Mouse (Mus musculus): ENCODE results near the gene Msl1. TPM values are rescaled to one million over a fixed set of nuclear protein-coding genes. Genes with fewer than 3 reads are reported as not detected.

Msl1 gene
- polyA plus RNA-seq, 1 experiment from 2014 or later, result 19.4 TPM

GRCm38 (mm10) chr11:98784139-98784538 lies 11.2 kb upstream of the Msl1 start:
- H3K4me1 ChIP-seq (replicated peaks; ENCODE audit: control insufficient read depth, insufficient read depth, low read length), result peaks cover 61% of the 10 kb centered on the region
- WGBS, result 50% methylated on average over 4 of the region's 4 CpGs
- no peaks in the 10 kb centered on the region for H3K27me3 ChIP-seq (ENCODE audit: control insufficient read depth, insufficient read depth, low read depth, low read length)
- no peak for ATAC-seq (ENCODE audit: low read depth)
- H3K9me3 ChIP-seq (ENCODE audit: control insufficient read depth, low read length), result no peaks in the 10 kb centered on the region
- no peaks in the 10 kb centered on the region for H3K36me3 ChIP-seq (ENCODE audit: control insufficient read depth, insufficient read depth, low read length)
- no peak overlapping the region for H3K4me3 ChIP-seq (ENCODE audit: low read length)
- peak overlapping the region; percentile 95 for H3K27ac ChIP-seq (ENCODE audit: low read length)
- no peak overlapping the region for H3K9ac ChIP-seq (ENCODE audit: low read length)
- no peak overlapping the region for H3K4me2 ChIP-seq (ENCODE audit: low read depth, low read length)

DNA sequence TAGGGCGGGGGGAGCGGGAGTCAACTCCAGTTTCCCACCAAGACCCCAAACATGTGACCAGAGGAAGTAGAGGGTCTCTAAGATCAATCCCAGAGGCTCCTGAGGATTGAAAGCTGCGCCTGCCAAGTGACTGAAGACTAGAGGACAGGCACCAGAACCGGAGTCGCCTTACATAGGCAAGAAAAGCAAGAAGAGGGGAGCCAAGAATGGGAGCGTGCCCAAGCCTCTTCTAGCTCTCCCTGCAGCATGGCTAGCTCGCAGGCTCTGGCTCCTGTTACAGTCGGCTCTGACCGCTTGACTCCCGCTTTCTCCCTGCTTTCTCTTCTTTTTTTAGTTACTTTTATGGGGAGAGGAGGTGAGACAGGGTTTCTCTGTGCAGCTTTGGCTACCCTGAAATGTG lies 10.1 kb upstream of the Msl1 start:
- H3K4me2 ChIP-seq (ENCODE audit: low read depth, low read length), result 0 out of 2 replicates have a peak overlapping the region, but pooled peaks have one; percentile 50

GRCm38 (mm10) chr11:98785772-98786281 lies 9.5 kb upstream of the Msl1 start:
- Histone ChIP-seq H3K27me3 (ENCODE audit: control insufficient read depth, insufficient read depth, low read depth, low read length) (no peaks in the 10 kb centered on the region), H3K9me3 (ENCODE audit: control insufficient read depth, low read length) (no peaks in the 10 kb centered on the region), H3K4me1 (replicated peaks; ENCODE audit: control insufficient read depth, insufficient read depth, low read length) (peaks cover 67% of the 10 kb centered on the region), H3K9ac (ENCODE audit: low read length) (peak overlapping the region; percentile 61), H3K27ac (ENCODE audit: low read length) (peak overlapping the region; percentile 99), H3K36me3 (ENCODE audit: control insufficient read depth, insufficient read depth, low read length) (no peaks in the 10 kb centered on the region), H3K4me2 (ENCODE audit: low read depth, low read length) (peak overlapping the region; percentile 50), H3K4me3 (ENCODE audit: low read length) (peak overlapping the region; percentile 25; the same call in 1 of the 2 replicates)
- ATAC-seq (ENCODE audit: low read depth), result peak; percentile 31
- 3% methylated on average over 12 of the region's 12 CpGs for WGBS

More for the DNA sequence above, 10.1 kb upstream of the Msl1 start:
- Histone ChIP-seq H3K4me1 (replicated peaks; ENCODE audit: control insufficient read depth, insufficient read depth, low read length) (peaks cover 67% of the 10 kb centered on the region), H3K36me3 (ENCODE audit: control insufficient read depth, insufficient read depth, low read length) (no peaks in the 10 kb centered on the region), H3K9me3 (ENCODE audit: control insufficient read depth, low read length) (no peaks in the 10 kb centered on the region), H3K9ac (ENCODE audit: low read length) (peak overlapping the region; percentile 40), H3K27ac (ENCODE audit: low read length) (peak overlapping the region; percentile 99), H3K4me3 (ENCODE audit: low read length) (no peak overlapping the region), H3K27me3 (ENCODE audit: control insufficient read depth, insufficient read depth, low read depth, low read length) (no peaks in the 10 kb centered on the region)
- ATAC-seq (ENCODE audit: low read depth), result no peak
- WGBS, result 37% methylated on average over 10 of the region's 10 CpGs

- Histone ChIP-seq H3K9me3 (ENCODE audit: control insufficient read depth, low read length) (no peaks in the 10 kb centered on the region), H3K4me3 (ENCODE audit: low read length) (peak overlapping the region; percentile 25), H3K9ac (ENCODE audit: low read length) (peak overlapping the region; percentile 61), H3K4me1 (replicated peaks; ENCODE audit: control insufficient read depth, insufficient read depth, low read length) (peaks cover 64% of the 10 kb centered on the region), H3K4me2 (ENCODE audit: low read depth, low read length) (peak overlapping the region; percentile 50), H3K36me3 (ENCODE audit: control insufficient read depth, insufficient read depth, low read length) (no peaks in the 10 kb centered on the region), H3K27me3 (ENCODE audit: control insufficient read depth, insufficient read depth, low read depth, low read length) (no peaks in the 10 kb centered on the region), H3K27ac (ENCODE audit: low read length) (peak overlapping the region; percentile 99)
- under 1% methylated on average over 15 of the region's 15 CpGs for WGBS
- peak; percentile 79 for ATAC-seq (ENCODE audit: low read depth)
These were observed 8.7 kb upstream of the Msl1 start for GRCm38 (mm10) chr11:98786359-98787214.

- H3K27ac ChIP-seq (ENCODE audit: low read length), result peak overlapping the region; percentile 99
- WGBS, result 22% methylated on average over 7 of the region's 7 CpGs
- H3K4me2 ChIP-seq (ENCODE audit: low read depth, low read length), result peak overlapping the region; percentile 50
- ATAC-seq (ENCODE audit: low read depth), result no peak
- H3K4me3 ChIP-seq (ENCODE audit: low read length), result no peak overlapping the region
- H3K36me3 ChIP-seq (ENCODE audit: control insufficient read depth, insufficient read depth, low read length), result no peaks in the 10 kb centered on the region
- H3K4me1 ChIP-seq (replicated peaks; ENCODE audit: control insufficient read depth, insufficient read depth, low read length), result peaks cover 58% of the 10 kb centered on the region
- no peaks in the 10 kb centered on the region for H3K9me3 ChIP-seq (ENCODE audit: control insufficient read depth, low read length)
- no peaks in the 10 kb centered on the region for H3K27me3 ChIP-seq (ENCODE audit: control insufficient read depth, insufficient read depth, low read depth, low read length)
- H3K9ac ChIP-seq (ENCODE audit: low read length), result no peak overlapping the region
These were observed 8.1 kb upstream of the Msl1 start for GRCm38 (mm10) chr11:98787229-98787628.

DNA sequence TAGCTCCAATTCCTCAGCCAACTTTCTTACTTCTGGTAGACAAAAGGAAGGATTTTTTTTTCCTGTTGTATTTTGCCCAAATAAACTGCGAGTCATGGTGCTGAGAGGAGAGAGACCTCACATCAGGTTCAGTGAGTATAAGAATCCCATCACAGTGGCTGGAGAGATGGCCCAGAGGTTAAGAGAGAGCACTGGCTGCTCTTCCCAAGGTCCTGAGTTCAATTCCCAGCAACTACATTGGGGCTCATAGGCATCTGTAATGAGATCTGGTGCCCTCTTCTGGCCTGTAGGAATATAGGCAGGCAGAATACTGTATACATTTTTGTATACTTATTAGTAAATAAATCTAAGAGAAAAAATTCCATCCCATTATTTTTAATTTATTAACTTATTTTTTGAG lies 7.6 kb upstream of the Msl1 start:
- Histone ChIP-seq H3K4me3 (ENCODE audit: low read length) (no peak overlapping the region), H3K27me3 (ENCODE audit: control insufficient read depth, insufficient read depth, low read depth, low read length) (no peaks in the 10 kb centered on the region), H3K9me3 (ENCODE audit: control insufficient read depth, low read length) (no peaks in the 10 kb centered on the region), H3K27ac (ENCODE audit: low read length) (peak overlapping the region; percentile 99), H3K4me1 (replicated peaks; ENCODE audit: control insufficient read depth, insufficient read depth, low read length) (peaks cover 58% of the 10 kb centered on the region), H3K9ac (ENCODE audit: low read length) (no peak overlapping the region), H3K36me3 (ENCODE audit: control insufficient read depth, insufficient read depth, low read length) (no peaks in the 10 kb centered on the region), H3K4me2 (ENCODE audit: low read depth, low read length) (no peak overlapping the region)
- WGBS, result 88% methylated on average over 1 of the region's 1 CpGs
- ATAC-seq (ENCODE audit: low read depth), result no peak

DNA sequence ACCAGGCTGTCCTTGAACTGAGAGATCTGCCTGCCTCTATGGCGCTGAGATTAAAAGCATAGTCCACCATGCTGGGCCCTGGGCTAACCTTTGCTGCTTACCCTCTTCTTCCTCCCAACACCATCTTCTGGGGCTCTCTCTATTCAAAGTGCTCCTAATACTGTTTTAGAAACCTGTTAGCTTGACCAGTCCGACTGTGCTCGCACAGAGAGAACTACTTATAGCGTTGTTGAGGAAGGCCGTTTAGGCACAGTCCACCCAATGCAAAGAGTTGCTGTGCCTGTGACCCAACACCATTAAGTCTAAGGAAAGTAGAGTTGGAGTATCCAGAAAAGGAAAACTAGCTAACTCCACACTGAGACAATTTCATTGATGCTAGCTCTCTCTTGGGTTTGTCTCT lies 7.2 kb upstream of the Msl1 start:
- ATAC-seq (ENCODE audit: low read depth), result no peak
- no peaks in the 10 kb centered on the region for H3K9me3 ChIP-seq (ENCODE audit: control insufficient read depth, low read length)
- no peak overlapping the region for H3K4me2 ChIP-seq (ENCODE audit: low read depth, low read length)
- no peak overlapping the region; the same call in 1 of the 2 replicates for H3K9ac ChIP-seq (ENCODE audit: low read length)
- 80% methylated on average over 5 of the region's 5 CpGs for WGBS
- no peaks in the 10 kb centered on the region for H3K36me3 ChIP-seq (ENCODE audit: control insufficient read depth, insufficient read depth, low read length)
- no peaks in the 10 kb centered on the region for H3K27me3 ChIP-seq (ENCODE audit: control insufficient read depth, insufficient read depth, low read depth, low read length)
- H3K4me3 ChIP-seq (ENCODE audit: low read length), result no peak overlapping the region
- peak overlapping the region; percentile 77; the same call in 1 of the 2 replicates for H3K27ac ChIP-seq (ENCODE audit: low read length)
- H3K4me1 ChIP-seq (replicated peaks; ENCODE audit: control insufficient read depth, insufficient read depth, low read length), result peaks cover 54% of the 10 kb centered on the region

DNA sequence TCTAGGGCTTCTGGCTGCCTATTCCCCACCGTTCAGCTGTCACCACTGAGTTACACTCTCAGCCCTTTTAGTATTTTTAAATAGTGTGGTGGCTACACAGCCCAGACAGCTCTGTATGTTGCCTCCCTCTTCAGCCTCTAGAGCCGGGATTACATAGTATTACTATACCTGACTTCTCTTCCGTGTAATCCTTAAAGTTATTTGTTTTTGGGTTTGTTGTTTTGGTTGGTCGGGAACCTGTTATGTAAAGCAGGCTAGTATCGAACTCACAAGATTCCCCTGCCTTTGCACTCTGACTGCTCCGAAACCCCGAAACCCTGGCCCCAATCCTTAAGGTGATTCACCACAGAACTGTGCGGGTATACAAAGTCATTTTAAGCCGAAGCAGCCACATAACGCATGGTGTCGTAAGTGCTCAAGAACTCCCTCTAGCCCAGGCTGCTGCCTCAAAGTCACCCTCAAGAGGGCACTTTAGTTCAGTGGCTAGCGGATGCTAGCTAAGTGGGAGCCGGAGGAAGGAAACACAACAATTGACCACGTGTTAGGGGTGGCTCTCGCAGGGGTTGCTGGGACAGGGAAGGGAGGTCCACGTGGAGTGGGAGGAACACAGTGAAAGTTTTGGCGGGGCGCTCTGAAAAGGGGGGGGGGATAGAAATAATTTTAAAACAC lies 6.6 kb upstream of the Msl1 start:
- Histone ChIP-seq H3K36me3 (ENCODE audit: control insufficient read depth, insufficient read depth, low read length) (no peaks in the 10 kb centered on the region), H3K4me1 (replicated peaks; ENCODE audit: control insufficient read depth, insufficient read depth, low read length) (peaks cover 54% of the 10 kb centered on the region), H3K9ac (ENCODE audit: low read length) (peak overlapping the region; percentile 72), H3K4me3 (ENCODE audit: low read length) (peak overlapping the region; percentile 59), H3K9me3 (ENCODE audit: control insufficient read depth, low read length) (no peaks in the 10 kb centered on the region), H3K4me2 (ENCODE audit: low read depth, low read length) (peak overlapping the region; percentile 89), H3K27ac (ENCODE audit: low read length) (peak overlapping the region; percentile 78), H3K27me3 (ENCODE audit: control insufficient read depth, insufficient read depth, low read depth, low read length) (no peaks in the 10 kb centered on the region)
- ATAC-seq (ENCODE audit: low read depth), result peak; percentile 71
- 5% methylated on average over 18 of the region's 18 CpGs for WGBS

- H3K4me3 ChIP-seq (ENCODE audit: low read length), result peak overlapping the region; percentile 59
- no peaks in the 10 kb centered on the region for H3K36me3 ChIP-seq (ENCODE audit: control insufficient read depth, insufficient read depth, low read length)
- H3K27me3 ChIP-seq (ENCODE audit: control insufficient read depth, insufficient read depth, low read depth, low read length), result no peaks in the 10 kb centered on the region
- H3K4me1 ChIP-seq (replicated peaks; ENCODE audit: control insufficient read depth, insufficient read depth, low read length), result peaks cover 53% of the 10 kb centered on the region
- WGBS, result under 1% methylated on average over 25 of the region's 25 CpGs
- H3K9me3 ChIP-seq (ENCODE audit: control insufficient read depth, low read length), result no peaks in the 10 kb centered on the region
- H3K27ac ChIP-seq (ENCODE audit: low read length), result peak overlapping the region; percentile 78
- no peak for ATAC-seq (ENCODE audit: low read depth)
- peak overlapping the region; percentile 89 for H3K4me2 ChIP-seq (ENCODE audit: low read depth, low read length)
- H3K9ac ChIP-seq (ENCODE audit: low read length), result peak overlapping the region; percentile 72
These were observed 6.0 kb upstream of the Msl1 start for GRCm38 (mm10) chr11:98789219-98789807.

Data from lung, embryonic 16.5 days (tissue).